Mouse (Mus musculus) adrenal gland, adult 2 months (tissue): ENCODE data around the gene Rgs10. TPM values are rescaled to one million over a fixed set of nuclear protein-coding genes. Genes with fewer than 3 reads are reported as not detected.

Experiments
- DNase-seq: peaks from one replicate; pipeline ENCODE4 v3.0.0; 2021
- polyA plus RNA-seq: library from polyadenylated mRNA; depleted of rRNA; stranded (reverse); fragments of >200 nt; gene quantifications from 2 replicates; pipeline ENCODE4 v1.2.3, GENCODE M21; 2012
- total RNA-seq, 2 experiments: library from RNA; stranded (reverse); gene quantifications; 2 replicates each; pipeline ENCODE4 v1.2.3; 2021

Rgs10 gene
- total and polyA plus RNA-seq, 3 experiments: 10.5 to 23.8 (median 11.9) TPM

GRCm38 (mm10) chr7:128374156-128374555 is 44.4 kb downstream of the Rgs10 start:
- DNase-seq: no peak

- no peak for DNase-seq
Measured at GRCm38 (mm10) chr7:128373751-128374150, 44.8 kb downstream of the Rgs10 start.

DNA sequence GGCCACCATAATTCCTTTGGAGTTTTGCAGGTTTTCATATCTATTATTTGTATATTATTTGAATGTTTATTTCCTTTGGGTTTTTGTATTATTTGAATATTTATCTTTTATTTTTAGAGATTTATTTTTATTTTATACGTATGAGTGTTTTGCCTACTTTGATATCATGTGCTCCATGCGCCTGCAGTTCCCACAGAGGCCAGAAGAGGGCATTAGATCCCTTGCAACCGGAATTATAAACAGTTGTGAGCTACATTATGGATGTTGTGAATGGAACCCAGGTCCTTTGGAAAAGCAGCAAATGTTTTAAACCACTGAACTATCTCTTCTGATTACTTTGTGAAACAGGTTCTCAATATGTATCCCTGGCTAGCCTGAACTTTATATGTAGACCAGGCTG is 46.2 kb downstream of the Rgs10 start:
- DNase-seq: no peak

GRCm38 (mm10) chr7:128369366-128369765 is 49.2 kb downstream of the Rgs10 start:
- no peak for DNase-seq

DNA sequence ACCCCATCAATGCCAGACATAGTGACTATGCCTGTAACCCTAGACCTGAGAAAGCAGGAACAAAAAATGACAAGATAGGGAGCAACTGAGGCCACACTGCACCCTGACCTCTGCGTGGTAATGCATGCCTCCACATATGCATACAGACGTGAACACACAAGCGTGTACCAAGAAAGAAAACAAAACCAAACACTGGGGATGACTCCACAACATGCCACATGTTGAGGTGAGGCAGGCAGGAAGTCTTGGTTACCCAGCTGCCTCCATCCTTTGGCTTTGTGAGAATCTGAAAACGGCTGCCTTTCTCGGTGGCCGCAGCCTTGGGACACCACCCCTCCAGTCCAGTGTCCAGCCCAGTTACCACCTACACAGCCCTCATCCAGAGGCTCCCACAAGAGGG is 49.7 kb downstream of the Rgs10 start:
- DNase-seq: no peak

- no peak for DNase-seq
Measured at GRCm38 (mm10) chr7:128366654-128367053, 51.9 kb downstream of the Rgs10 start.

GRCm38 (mm10) chr7:128365096-128365715 is 53.4 kb downstream of the Rgs10 start:
- DNase-seq: no peak

- no peak for DNase-seq
Measured at GRCm38 (mm10) chr7:128364526-128364925, 54.0 kb downstream of the Rgs10 start.

GRCm38 (mm10) chr7:128363806-128364205 is 54.8 kb downstream of the Rgs10 start:
- no peak for DNase-seq

DNA sequence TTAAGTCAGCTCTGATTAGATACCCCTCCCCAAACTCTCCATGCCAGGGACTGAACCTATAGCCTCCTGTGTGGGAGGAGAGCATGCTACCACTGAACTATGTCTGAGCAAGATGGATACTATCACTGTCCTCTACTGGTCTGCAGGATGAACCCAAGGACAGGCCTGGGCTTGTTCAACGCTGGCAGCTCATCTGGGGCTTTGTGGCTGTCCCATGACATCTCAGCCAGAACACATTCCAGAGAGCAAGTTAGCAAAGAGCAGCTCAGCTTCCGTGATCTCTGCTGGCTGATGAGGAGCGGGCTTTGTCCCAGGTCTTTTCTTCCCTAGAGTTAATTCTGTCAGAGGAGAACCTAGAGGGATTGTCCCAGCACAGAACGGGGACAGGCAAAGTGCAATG is 55.6 kb downstream of the Rgs10 start:
- no peak for DNase-seq

DNA sequence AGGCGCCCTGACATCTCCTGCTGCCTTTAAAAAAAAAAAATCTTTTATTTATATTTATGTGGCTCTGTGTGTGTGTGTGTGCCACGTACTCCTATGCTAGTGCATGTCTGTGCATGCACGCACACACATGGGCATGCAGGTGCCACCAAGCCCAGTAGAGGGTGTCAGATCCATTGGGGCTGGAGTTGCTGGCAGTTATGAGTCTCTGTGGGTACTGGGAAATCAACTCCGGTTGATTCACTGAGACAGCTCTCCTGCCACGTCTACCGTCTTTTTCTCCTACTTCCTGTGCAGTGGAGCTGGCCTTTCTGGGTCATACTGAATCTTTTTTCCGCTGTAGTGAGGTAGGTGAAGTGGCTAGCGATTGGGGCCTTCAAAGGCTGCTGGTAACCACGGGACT is 58.8 kb downstream of the Rgs10 start:
- DNase-seq: no peak

DNA sequence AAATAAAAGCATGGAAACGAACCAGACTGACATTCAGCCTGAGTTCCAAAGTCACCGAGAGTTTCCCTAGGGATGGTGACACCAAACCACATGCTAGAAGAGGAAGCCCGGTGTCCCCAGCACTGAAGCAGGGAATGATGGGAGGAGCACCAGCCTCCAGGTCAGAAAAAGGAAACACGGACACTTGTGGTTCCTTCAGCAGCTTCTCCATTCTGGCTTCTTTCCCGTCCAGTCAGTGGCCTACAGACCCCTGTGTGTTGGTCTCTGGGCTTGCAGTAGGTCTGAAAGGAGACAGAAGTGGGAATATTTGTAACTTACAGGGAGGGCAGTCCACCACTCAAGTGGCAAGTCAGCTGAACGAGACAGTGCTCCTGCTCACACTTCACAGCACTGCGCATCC is 59.4 kb downstream of the Rgs10 start:
- no peak for DNase-seq

GRCm38 (mm10) chr7:128358741-128359140 is 59.8 kb downstream of the Rgs10 start:
- DNase-seq: no peak

- peak; percentile 33 for DNase-seq
Measured at GRCm38 (mm10) chr7:128356868-128357755, 61.4 kb downstream of the Rgs10 start.

GRCm38 (mm10) chr7:128355463-128355862 is 63.1 kb downstream of the Rgs10 start:
- DNase-seq: no peak

- no peak for DNase-seq
Measured at GRCm38 (mm10) chr7:128352721-128353120, 65.8 kb downstream of the Rgs10 start.

- DNase-seq: no peak
Measured at GRCm38 (mm10) chr7:128351176-128351575, 67.4 kb downstream of the Rgs10 start.

DNA sequence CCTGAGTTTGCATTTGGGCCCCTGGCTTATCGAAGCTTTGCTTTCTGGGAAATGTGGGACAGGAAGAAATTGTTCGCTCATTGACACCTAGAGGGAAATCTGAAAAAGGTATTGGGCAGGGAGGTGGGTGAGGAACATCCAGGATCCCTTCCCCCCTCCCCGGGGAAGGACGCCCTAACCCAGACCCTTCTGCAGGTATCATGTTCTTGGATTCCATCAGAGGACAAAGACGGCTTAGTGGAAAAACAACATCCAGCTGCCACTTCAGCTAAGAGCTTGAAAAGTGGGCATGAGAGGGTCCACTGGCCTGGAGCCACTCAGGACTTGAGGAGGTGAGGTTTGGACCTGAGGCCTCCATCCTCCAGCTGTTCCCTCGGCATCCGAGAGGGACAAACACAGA is 68.2 kb downstream of the Rgs10 start:
- no peak for DNase-seq

DNA sequence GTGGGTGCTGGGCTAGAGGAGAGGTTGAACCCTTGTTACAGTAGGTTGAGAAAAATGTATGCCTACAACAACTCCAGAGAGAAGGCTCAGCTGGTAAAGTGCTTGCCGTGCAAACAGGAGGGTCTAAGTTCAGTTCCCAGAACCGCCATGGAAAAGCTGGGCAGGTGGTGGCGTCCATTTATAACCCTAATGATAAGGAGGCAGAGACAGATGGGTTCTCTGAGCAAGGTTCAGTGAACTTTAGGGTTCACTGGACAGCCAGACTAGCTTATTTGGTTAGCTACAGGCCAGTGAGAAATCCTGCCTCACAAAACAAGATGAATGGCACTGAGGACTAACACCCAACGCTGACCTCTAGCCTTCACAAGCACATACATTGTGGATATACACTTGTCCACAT is 68.8 kb downstream of the Rgs10 start:
- no peak for DNase-seq

GRCm38 (mm10) chr7:128348608-128349007 is 70.0 kb downstream of the Rgs10 start:
- DNase-seq: peak; percentile 80

DNA sequence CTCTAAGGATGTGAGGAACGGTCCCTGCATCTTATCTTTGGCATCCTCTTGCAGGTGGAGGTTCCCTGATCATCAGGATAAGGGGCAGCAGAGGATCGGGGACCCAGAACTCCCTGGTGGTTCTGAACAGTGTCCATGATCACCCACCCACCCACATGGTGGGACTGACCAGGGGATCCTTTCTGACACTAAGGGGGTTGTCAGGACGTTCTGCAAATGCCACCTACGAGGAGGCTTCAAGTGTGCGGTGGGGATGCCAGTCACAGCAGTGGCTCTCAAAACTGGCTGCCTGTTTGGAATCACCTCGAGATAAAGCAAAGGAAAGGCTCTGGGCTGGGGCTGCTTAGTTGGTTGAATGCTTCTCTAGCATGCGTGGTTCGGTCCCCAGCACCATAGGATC is 71.6 kb downstream of the Rgs10 start:
- DNase-seq: no peak

DNA sequence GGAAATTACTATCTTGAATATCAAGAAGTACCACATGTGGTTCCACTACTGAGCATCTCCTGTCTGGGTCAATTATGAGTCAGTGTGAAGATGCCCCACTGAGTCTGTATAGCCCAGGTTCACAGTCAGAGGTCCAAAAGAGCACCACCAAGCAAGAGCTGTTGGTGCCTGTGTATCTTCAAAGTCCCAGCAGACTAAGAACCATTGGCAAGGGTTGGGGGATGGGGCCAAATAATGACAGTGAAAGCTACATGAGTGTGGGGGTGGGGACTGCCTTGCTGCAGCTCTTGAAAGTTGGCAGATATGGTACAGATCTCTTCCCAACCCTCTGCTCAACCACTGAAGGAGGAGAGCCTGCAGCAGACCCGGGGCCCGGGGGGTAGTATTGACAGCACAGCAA is 72.0 kb downstream of the Rgs10 start:
- DNase-seq: no peak

DNA sequence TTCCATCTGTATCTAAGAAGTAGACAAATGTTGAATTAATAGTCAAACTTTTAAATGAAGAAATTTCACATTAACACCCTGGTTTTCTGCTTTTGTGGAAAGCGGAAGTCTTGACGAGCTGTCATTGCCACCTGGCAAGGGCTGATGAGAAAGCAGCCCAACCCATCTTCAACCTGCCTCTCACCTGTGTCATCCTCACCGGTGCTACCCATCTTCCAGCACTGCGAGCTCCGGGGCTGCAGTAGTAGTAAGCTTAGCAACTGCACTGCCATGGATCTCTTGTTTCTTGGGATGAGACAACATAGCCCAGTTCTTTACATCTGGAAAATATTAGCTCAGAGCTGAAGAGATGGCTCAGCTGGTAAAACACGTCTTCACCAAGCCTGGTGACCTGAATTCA is 72.9 kb downstream of the Rgs10 start:
- DNase-seq: no peak
